Mouse (Mus musculus): ENCODE results near the gene Efcab3. TPM values are rescaled to one million over a fixed set of nuclear protein-coding genes. Genes with fewer than 3 reads are reported as not detected.
"Not testable (repeated sequence)": the region's sequence is repeated elsewhere in the genome, so short reads cannot be mapped to it uniquely, and the experiment has no call there.

The Efcab3 gene
- not detected in 2 replicates for polyA plus RNA-seq (2014; fragmentation: Nextera tagmentation; extraction: Ambion mirVana)

GRCm38 (mm10) chr11:105063292-105063691 lies at the start of gene Efcab3:
TSS of gene Efcab3 (plus strand) at chr11:105063592.
- ATAC-seq (no peak), DNase-seq (ENCODE audit: low spot score) (no peak)
- Histone ChIP-seq H3K9ac (ENCODE audit: low read length) (no peak within 1 kb of the TSS), H3K27me3 (replicated peaks; ENCODE audit: control insufficient read depth, insufficient read depth, low read length) (no peaks in the 10 kb centered on the region), H3K4me1 (ENCODE audit: control insufficient read depth, insufficient read depth, low read length) (no peaks in the 10 kb centered on the region), H3K4me3 (ENCODE audit: low read depth, low read length) (no peak within 1 kb of the TSS), H3K4me2 (ENCODE audit: low read length) (no peak within 1 kb of the TSS), H3K27ac (ENCODE audit: low read depth, low read length) (no peak within 1 kb of the TSS), H3K36me3 (ENCODE audit: control insufficient read depth, insufficient read depth, low read length) (no peaks in the 10 kb centered on the region), H3K9me3 (replicated peaks; ENCODE audit: control insufficient read depth, low read length) (no peaks in the 10 kb centered on the region)
- 90% methylated on average over 5 of the region's 5 CpGs for WGBS

GRCm38 (mm10) chr11:105021071-105021470 lies 42.3 kb upstream of the Efcab3 start:
- WGBS, result 70% methylated on average over 7 of the region's 7 CpGs
- DNase-seq (ENCODE audit: low spot score), result no peak
- no peaks in the 10 kb centered on the region for H3K36me3 ChIP-seq (ENCODE audit: control insufficient read depth, insufficient read depth, low read length)
- no peaks in the 10 kb centered on the region for H3K4me1 ChIP-seq (ENCODE audit: control insufficient read depth, insufficient read depth, low read length)
- no peak overlapping the region for H3K9ac ChIP-seq (ENCODE audit: low read length)
- H3K9me3 ChIP-seq (replicated peaks; ENCODE audit: control insufficient read depth, low read length), result no peaks in the 10 kb centered on the region
- no peak overlapping the region for H3K27ac ChIP-seq (ENCODE audit: low read depth, low read length)
- ATAC-seq, result no peak
- H3K4me3 ChIP-seq (ENCODE audit: low read depth, low read length), result no peak overlapping the region
- H3K4me2 ChIP-seq (ENCODE audit: low read length), result no peak overlapping the region
- H3K27me3 ChIP-seq (replicated peaks; ENCODE audit: control insufficient read depth, insufficient read depth, low read length), result no peaks in the 10 kb centered on the region

- Histone ChIP-seq H3K9me3 (replicated peaks; ENCODE audit: control insufficient read depth, low read length) (no peaks in the 10 kb centered on the region), H3K4me1 (ENCODE audit: control insufficient read depth, insufficient read depth, low read length) (no peaks in the 10 kb centered on the region), H3K9ac (ENCODE audit: low read length) (no peak overlapping the region), H3K27ac (ENCODE audit: low read depth, low read length) (no peak overlapping the region), H3K4me2 (ENCODE audit: low read length) (no peak overlapping the region), H3K27me3 (replicated peaks; ENCODE audit: control insufficient read depth, insufficient read depth, low read length) (no peaks in the 10 kb centered on the region), H3K36me3 (ENCODE audit: control insufficient read depth, insufficient read depth, low read length) (no peaks in the 10 kb centered on the region), H3K4me3 (ENCODE audit: low read depth, low read length) (no peak overlapping the region)
- WGBS, result 70% methylated on average over 6 of the region's 6 CpGs
- ATAC-seq (no peak), DNase-seq (ENCODE audit: low spot score) (no peak)
Observed at GRCm38 (mm10) chr11:105028744-105029348, 34.5 kb upstream of the Efcab3 start.

- DNase-seq (ENCODE audit: low spot score), result no peak
- ATAC-seq, result no peak
- H3K4me2 ChIP-seq (ENCODE audit: low read length), result no peak overlapping the region
- H3K27me3 ChIP-seq (replicated peaks; ENCODE audit: control insufficient read depth, insufficient read depth, low read length), result no peaks in the 10 kb centered on the region
- H3K9me3 ChIP-seq (replicated peaks; ENCODE audit: control insufficient read depth, low read length), result no peaks in the 10 kb centered on the region
- H3K4me3 ChIP-seq (ENCODE audit: low read depth, low read length), result no peak overlapping the region
- no peak overlapping the region for H3K27ac ChIP-seq (ENCODE audit: low read depth, low read length)
- 87% methylated on average over 8 of the region's 8 CpGs for WGBS
- no peaks in the 10 kb centered on the region for H3K4me1 ChIP-seq (ENCODE audit: control insufficient read depth, insufficient read depth, low read length)
- H3K9ac ChIP-seq (ENCODE audit: low read length), result no peak overlapping the region
- no peaks in the 10 kb centered on the region for H3K36me3 ChIP-seq (ENCODE audit: control insufficient read depth, insufficient read depth, low read length)
Observed at GRCm38 (mm10) chr11:105029525-105029924, 33.9 kb upstream of the Efcab3 start.

GRCm38 (mm10) chr11:105030229-105030628 lies 33.2 kb upstream of the Efcab3 start:
- Histone ChIP-seq H3K9me3 (replicated peaks; ENCODE audit: control insufficient read depth, low read length) (no peaks in the 10 kb centered on the region), H3K4me3 (ENCODE audit: low read depth, low read length) (no peak overlapping the region), H3K36me3 (ENCODE audit: control insufficient read depth, insufficient read depth, low read length) (no peaks in the 10 kb centered on the region), H3K4me2 (ENCODE audit: low read length) (no peak overlapping the region), H3K27ac (ENCODE audit: low read depth, low read length) (no peak overlapping the region), H3K9ac (ENCODE audit: low read length) (no peak overlapping the region), H3K4me1 (ENCODE audit: control insufficient read depth, insufficient read depth, low read length) (no peaks in the 10 kb centered on the region), H3K27me3 (replicated peaks; ENCODE audit: control insufficient read depth, insufficient read depth, low read length) (no peaks in the 10 kb centered on the region)
- DNase-seq (ENCODE audit: low spot score) (no peak), ATAC-seq (no peak)
- 86% methylated on average over 6 of the region's 6 CpGs for WGBS

GRCm38 (mm10) chr11:105031103-105031502 lies 32.3 kb upstream of the Efcab3 start:
- DNase-seq (ENCODE audit: low spot score), result no peak
- no peaks in the 10 kb centered on the region for H3K27me3 ChIP-seq (replicated peaks; ENCODE audit: control insufficient read depth, insufficient read depth, low read length)
- no peak overlapping the region for H3K4me2 ChIP-seq (ENCODE audit: low read length)
- no peaks in the 10 kb centered on the region for H3K9me3 ChIP-seq (replicated peaks; ENCODE audit: control insufficient read depth, low read length)
- no peak overlapping the region for H3K27ac ChIP-seq (ENCODE audit: low read depth, low read length)
- no peak for ATAC-seq
- H3K4me3 ChIP-seq (ENCODE audit: low read depth, low read length), result no peak overlapping the region
- WGBS, result 63% methylated on average over 2 of the region's 2 CpGs
- H3K36me3 ChIP-seq (ENCODE audit: control insufficient read depth, insufficient read depth, low read length), result no peaks in the 10 kb centered on the region
- H3K4me1 ChIP-seq (ENCODE audit: control insufficient read depth, insufficient read depth, low read length), result no peaks in the 10 kb centered on the region
- H3K9ac ChIP-seq (ENCODE audit: low read length), result no peak overlapping the region

GRCm38 (mm10) chr11:105035081-105035480 lies 28.3 kb upstream of the Efcab3 start:
- no peak overlapping the region for H3K4me3 ChIP-seq (ENCODE audit: low read depth, low read length)
- no peak overlapping the region for H3K4me2 ChIP-seq (ENCODE audit: low read length)
- H3K27me3 ChIP-seq (replicated peaks; ENCODE audit: control insufficient read depth, insufficient read depth, low read length), result no peaks in the 10 kb centered on the region
- no peak for ATAC-seq
- no peaks in the 10 kb centered on the region for H3K4me1 ChIP-seq (ENCODE audit: control insufficient read depth, insufficient read depth, low read length)
- H3K9me3 ChIP-seq (replicated peaks; ENCODE audit: control insufficient read depth, low read length), result no peaks in the 10 kb centered on the region
- no peak overlapping the region for H3K9ac ChIP-seq (ENCODE audit: low read length)
- H3K36me3 ChIP-seq (ENCODE audit: control insufficient read depth, insufficient read depth, low read length), result no peaks in the 10 kb centered on the region
- no peak for DNase-seq (ENCODE audit: low spot score)
- 90% methylated on average over 1 of the region's 1 CpGs for WGBS
- H3K27ac ChIP-seq (ENCODE audit: low read depth, low read length), result no peak overlapping the region

- H3K9ac ChIP-seq (ENCODE audit: low read length); ATAC-seq; H3K36me3 ChIP-seq (ENCODE audit: control insufficient read depth, insufficient read depth, low read length); H3K4me2 ChIP-seq (ENCODE audit: low read length); DNase-seq (ENCODE audit: low spot score); H3K9me3 ChIP-seq (replicated peaks; ENCODE audit: control insufficient read depth, low read length); H3K27me3 ChIP-seq (replicated peaks; ENCODE audit: control insufficient read depth, insufficient read depth, low read length); H3K4me1 ChIP-seq (ENCODE audit: control insufficient read depth, insufficient read depth, low read length); H3K4me3 ChIP-seq (ENCODE audit: low read depth, low read length); H3K27ac ChIP-seq (ENCODE audit: low read depth, low read length): not testable (repeated sequence)
- 69% methylated on average over 20 of the region's 22 CpGs for WGBS
Observed at GRCm38 (mm10) chr11:105112448-105112847, 49.1 kb downstream of the Efcab3 start.

- Histone ChIP-seq H3K9ac (ENCODE audit: low read length) (no peak overlapping the region), H3K9me3 (replicated peaks; ENCODE audit: control insufficient read depth, low read length) (no peaks in the 10 kb centered on the region), H3K4me1 (ENCODE audit: control insufficient read depth, insufficient read depth, low read length) (no peaks in the 10 kb centered on the region), H3K4me3 (ENCODE audit: low read depth, low read length) (no peak overlapping the region), H3K4me2 (ENCODE audit: low read length) (no peak overlapping the region), H3K27me3 (replicated peaks; ENCODE audit: control insufficient read depth, insufficient read depth, low read length) (no peaks in the 10 kb centered on the region), H3K36me3 (ENCODE audit: control insufficient read depth, insufficient read depth, low read length) (no peaks in the 10 kb centered on the region), H3K27ac (ENCODE audit: low read depth, low read length) (no peak overlapping the region)
- ATAC-seq (no peak), DNase-seq (ENCODE audit: low spot score) (no peak)
- WGBS, result 88% methylated on average over 7 of the region's 7 CpGs
Observed at GRCm38 (mm10) chr11:105117814-105118213, 54.4 kb downstream of the Efcab3 start.
